Mouse (Mus musculus) CH12.LX (cell line): ENCODE measurements around the gene Spi1. TPM values are rescaled to one million over a fixed set of nuclear protein-coding genes. Genes with fewer than 3 reads are reported as not detected.

Experiments used
- DNase-seq: peaks from one replicate; pipeline ENCODE4 v3.0.0-alpha.2; 2013; ENCODE audit errors: extremely low read depth
- H3K27ac ChIP-seq: 2 replicates; pipeline ENCODE4 v1.5.1; 2012; ENCODE audit warnings: low read depth, mild to moderate bottlenecking, control low read depth, moderate library complexity; ENCODE audit not compliant: insufficient read depth
- H3K27me3 ChIP-seq: replicated peaks from 2 replicates; pipeline ENCODE3; 2012; ENCODE audit warnings: inconsistent platforms
- H3K36me3 ChIP-seq, 2 experiments: replicated peaks in 1 of 2; 2 replicates each; pipeline versions ENCODE3 to v1.6.1; 2012; ENCODE audit warnings: inconsistent platforms in 1 of 2, low read length in 1 of 2, mild to moderate bottlenecking in 1 of 2, mixed read lengths in 1 of 2, moderate library complexity in 1 of 2; ENCODE audit not compliant: control insufficient read depth in 1 of 2, insufficient read depth in 1 of 2
- H3K4me1 ChIP-seq, 2 experiments: 2 replicates each; pipeline ENCODE4 v1.6.1; 2012; ENCODE audit warnings: inconsistent platforms in 1 of 2, moderate library complexity in 1 of 2; ENCODE audit not compliant: insufficient read depth in 2 of 2, control insufficient read depth in 1 of 2
- H3K4me2 ChIP-seq: 2 replicates; pipeline ENCODE4 v1.6.1; 2012; ENCODE audit warnings: low read depth, mild to moderate bottlenecking, control low read depth; ENCODE audit not compliant: poor library complexity, insufficient read depth, severe bottlenecking
- H3K4me3 ChIP-seq, 3 experiments: fragments of 150-350 bp in 1 of 3; sonication (generic) in 1 of 3; replicated peaks in 1 of 3; 2 replicates each; pipeline versions ENCODE3 to v1.5.1; 2011 to 2012; ENCODE audit warnings: low read depth in 2 of 3, low read length in 2 of 3, mild to moderate bottlenecking in 2 of 3, moderate library complexity in 2 of 3, control low read depth in 1 of 3, improper control_type of control experiment in 1 of 3, inconsistent platforms in 1 of 3, mixed read lengths in 1 of 3; ENCODE audit not compliant: poor library complexity in 1 of 3
- H3K79me2 ChIP-seq: replicated peaks from 2 replicates; pipeline ENCODE4 v1.6.1; 2012; ENCODE audit warnings: mild to moderate bottlenecking, moderate library complexity; ENCODE audit not compliant: control insufficient read depth, poor library complexity, insufficient read depth, severe bottlenecking; ENCODE audit errors: extremely low read depth
- H3K9ac ChIP-seq: 2 replicates; pipeline ENCODE4 v1.6.1; 2012; ENCODE audit warnings: low read depth, mild to moderate bottlenecking, control low read depth, moderate library complexity; ENCODE audit not compliant: insufficient read depth
- H3K9me3 ChIP-seq: replicated peaks from 2 replicates; pipeline ENCODE3; 2012; ENCODE audit warnings: low read length, inconsistent platforms, mixed read lengths
- BHLHE40 ChIP-seq: IDR thresholded peaks from 2 replicates; pipeline ENCODE4 v1.6.1; 2011; ENCODE audit warnings: mild to moderate bottlenecking, low read depth, low read length, improper control_type of control experiment
- CHD1 ChIP-seq: IDR thresholded peaks from 2 replicates; pipeline ENCODE4 v1.6.1; 2012; ENCODE audit warnings: low read depth, low read length, improper control_type of control experiment, inconsistent platforms
- CTCF ChIP-seq, 2 experiments: IDR thresholded peaks in 1 of 2; conservative IDR thresholded peaks in 1 of 2; 2 replicates each; pipeline ENCODE4 v1.5.1; 2011 to 2012; ENCODE audit warnings: low read depth in 2 of 2, low read length in 2 of 2, improper control_type of control experiment in 1 of 2, inconsistent platforms in 1 of 2, mild to moderate bottlenecking in 1 of 2, moderate library complexity in 1 of 2
- E2F4 ChIP-seq: IDR thresholded peaks from 2 replicates; pipeline ENCODE4 v1.6.1; 2011; ENCODE audit warnings: low read depth, low read length, improper control_type of control experiment; ENCODE audit not compliant: insufficient replicate concordance
- EP300 ChIP-seq: IDR thresholded peaks from 2 replicates; pipeline ENCODE4 v1.6.1; 2011; ENCODE audit warnings: low read length, improper control_type of control experiment
- ETS1 ChIP-seq: conservative IDR thresholded peaks from 2 replicates; pipeline ENCODE4 v1.6.1; 2012; ENCODE audit warnings: low read depth, mild to moderate bottlenecking, inconsistent platforms, low read length, improper control_type of control experiment, moderate library complexity
- JUND ChIP-seq: conservative IDR thresholded peaks from 2 replicates; pipeline ENCODE4 v1.6.1; 2011; ENCODE audit warnings: low read depth, low read length, improper control_type of control experiment
- MAX ChIP-seq: IDR thresholded peaks from 2 replicates; pipeline ENCODE4 v1.6.1; 2011; ENCODE audit warnings: low read length, improper control_type of control experiment
- MEF2A ChIP-seq: IDR thresholded peaks from 2 replicates; pipeline ENCODE4 v1.6.1; 2014; ENCODE audit warnings: low read depth, mild to moderate bottlenecking, inconsistent platforms, low read length, improper control_type of control experiment, borderline replicate concordance
- MXI1 ChIP-seq: IDR thresholded peaks from 2 replicates; pipeline ENCODE4 v1.6.1; 2011; ENCODE audit warnings: mild to moderate bottlenecking, low read depth, low read length, improper control_type of control experiment
- NRF1 ChIP-seq: IDR thresholded peaks from 2 replicates; pipeline ENCODE4 v1.6.1; 2014; ENCODE audit warnings: low read depth, mild to moderate bottlenecking, inconsistent platforms, low read length, improper control_type of control experiment, moderate library complexity
- SMC3 ChIP-seq: IDR thresholded peaks from 2 replicates; pipeline ENCODE4 v1.6.1; 2011; ENCODE audit warnings: low read depth, low read length, improper control_type of control experiment
- UBTF ChIP-seq: IDR thresholded peaks from 2 replicates; pipeline ENCODE4 v1.6.1; 2012; ENCODE audit warnings: low read depth, mild to moderate bottlenecking, inconsistent platforms, low read length, improper control_type of control experiment, moderate library complexity
- dilution Hi-C: fragments of 300-500 bp; cut with MboI; formaldehyde crosslinking; loops from 2 replicates; pipeline ENCODE4 v1.14.3; 2020; ENCODE audit warnings: low sequenced_read_pairs; ENCODE audit not compliant: extremely low pct_unique_long_range_greater_than_20kb, extremely low pct_ligation_motif_present
- in situ Hi-C: fragments of 300-500 bp; cut with MboI; formaldehyde crosslinking; loops from 3 replicates; pipeline ENCODE4 v1.14.3; 2019; ENCODE audit warnings: low sequenced_read_pairs, low pct_ligation_motif_present, low pct_unique_long_range_greater_than_20kb, mixed read lengths
- polyA plus RNA-seq: library from polyadenylated mRNA; unstranded; fragments of >175 nt; gene quantifications from 2 replicates; pipeline ENCODE4 v1.2.1, GENCODE M21; 2012; ENCODE audit warnings: low read depth; ENCODE audit not compliant: insufficient read length
- total RNA-seq, 2 experiments: library from RNA; depleted of rRNA; stranded (reverse); fragments of 300-350 nt in 1 of 2; fragments of >200 nt in 1 of 2; gene quantifications; 2 replicates each; pipeline ENCODE4 v1.2.3; 2012 to 2014

The Spi1 gene
- total and polyA plus RNA-seq, 3 experiments: 24.7 to 45.7 (median 42.6) TPM

DNA sequence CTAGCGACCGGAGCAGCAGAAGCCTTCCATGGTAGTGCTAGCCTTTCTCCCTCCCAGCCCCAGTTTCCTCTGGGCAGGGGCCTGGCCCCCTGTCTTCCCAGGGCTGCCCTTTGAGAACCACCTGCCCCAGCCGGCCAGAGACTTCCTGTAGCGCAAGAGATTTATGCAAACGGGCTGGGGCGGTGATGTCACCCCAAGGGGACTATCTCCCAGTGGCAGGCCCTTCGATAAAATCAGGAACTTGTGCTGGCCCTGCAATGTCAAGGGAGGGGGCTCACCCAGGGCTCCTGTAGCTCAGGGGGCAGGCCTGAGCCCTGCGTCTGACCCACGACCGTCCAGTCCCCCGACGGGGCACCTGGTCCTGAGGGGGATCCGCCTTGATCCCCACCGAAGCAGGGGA is 14.3 kb downstream of the Spi1 start (continued):
- TF ChIP-seq NRF1 (0 out of 2 replicates have a peak, but pooled peaks have one; percentile 13), EP300 (peak; percentile 56; the same call in 1 of the 2 replicates), MXI1 (peak; percentile 45)

DNA sequence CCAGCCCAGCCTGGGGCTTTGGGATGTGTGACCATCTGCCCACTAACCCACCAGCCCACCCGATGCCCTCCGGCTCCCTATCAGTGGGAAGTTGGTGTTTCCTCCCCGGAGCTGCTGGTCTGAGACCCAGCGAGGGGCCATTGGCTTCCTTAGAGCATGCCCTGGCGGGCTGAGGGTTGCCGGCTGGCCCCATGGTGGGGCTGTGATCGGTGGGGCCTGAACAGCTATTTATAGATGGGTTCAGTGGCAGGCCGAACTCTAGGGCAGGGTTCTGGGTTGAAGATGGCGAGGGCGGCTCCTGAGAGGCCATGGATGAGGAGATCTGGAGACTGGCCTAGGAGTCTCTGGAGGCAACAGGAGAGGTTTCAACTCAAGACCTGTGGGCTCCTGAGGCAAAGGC is 14.8 kb downstream of the Spi1 start:
- in situ Hi-C loops (loop anchor here (5.0 kb wide), 1 partner anchor 35 kb away; no protein-coding TSS in a partner anchor), dilution Hi-C loops (no loop called here)
- Histone ChIP-seq H3K36me3 (peaks cover 17 to 37% of the 10 kb centered on the region in 2 experiments), H3K4me2 (peak overlapping the region; percentile 89), H3K4me3 (peak overlapping the region; percentile 88 to 94 (median 91)), H3K27ac (peak overlapping the region; percentile 79), H3K27me3 (no peaks in the 10 kb centered on the region), H3K79me2 (peaks cover 25% of the 10 kb centered on the region), H3K4me1 (peaks cover 13 to 64% of the 10 kb centered on the region in 2 experiments)
- no peak for TF ChIP-seq CHD1
- TF ChIP-seq ETS1: no peak
- no peak for TF ChIP-seq JUND
- peak; percentile 76; the same call in 1 of the 2 replicates for TF ChIP-seq UBTF
- no peak; the same call in 1 of the 2 replicates for TF ChIP-seq MXI1
- no peak for TF ChIP-seq CTCF (conservative IDR thresholded peaks at IDR 0.05 in 1 of 2, IDR thresholded peaks at IDR 0.05 in 1 of 2; ENCODE audit: low read depth in 2 of 2, low read length in 2 of 2)
- no peak for TF ChIP-seq SMC3
- no peak for TF ChIP-seq BHLHE40
- no peak for TF ChIP-seq NRF1
- peak; percentile 74 for TF ChIP-seq MEF2A
- no peak for TF ChIP-seq MAX
- no peak for TF ChIP-seq E2F4
- TF ChIP-seq, all 38 proteins: peak for 2
- peak overlapping the region; percentile 93 for H3K9ac ChIP-seq
- DNase-seq: no peak
- no peaks in the 10 kb centered on the region for H3K9me3 ChIP-seq

DNA sequence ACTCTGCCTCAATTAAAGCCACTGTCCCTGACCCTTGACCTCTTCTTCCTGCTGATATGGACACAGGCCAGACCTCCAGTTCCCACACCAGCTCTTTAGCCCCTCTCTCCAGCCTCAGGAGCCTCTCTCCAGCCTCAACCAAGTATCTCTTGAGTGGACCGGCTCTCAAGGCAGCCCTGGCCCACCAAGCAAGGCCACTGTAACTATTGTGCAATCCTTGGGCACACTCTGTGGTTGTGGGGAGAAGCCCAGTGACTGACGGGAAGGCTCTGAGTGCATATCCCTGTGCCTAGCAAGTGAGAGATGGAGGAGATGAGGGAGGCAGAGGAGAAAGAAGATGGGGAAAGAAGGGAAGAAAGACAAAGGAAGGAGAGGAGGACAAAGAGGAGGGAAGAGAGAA is 16.0 kb downstream of the Spi1 start:
- no peak for TF ChIP-seq MXI1
- peak overlapping the region; percentile 73 for H3K4me2 ChIP-seq
- no peaks in the 10 kb centered on the region for H3K9me3 ChIP-seq
- H3K27ac ChIP-seq: peak overlapping the region; percentile 79; the same call in 1 of the 2 replicates
- dilution Hi-C loops (no loop called here), in situ Hi-C loops (loop anchor here (5.0 kb wide), 1 partner anchor 36 kb away; no protein-coding TSS in a partner anchor)
- peaks cover 25% of the 10 kb centered on the region for H3K79me2 ChIP-seq
- DNase-seq: no peak
- H3K9ac ChIP-seq: peak overlapping the region; percentile 93
- H3K36me3 ChIP-seq: peaks cover 27 to 48% of the 10 kb centered on the region in 2 experiments
- no peaks in the 10 kb centered on the region for H3K27me3 ChIP-seq
- H3K4me3 ChIP-seq: peak overlapping the region; percentile 88 to 94 (median 91)
- peaks cover 13 to 59% of the 10 kb centered on the region in 2 experiments for H3K4me1 ChIP-seq
